Mouse (Mus musculus) megakaryocyte, embryonic 14.5 days (primary cell): ENCODE data around the gene Gm11213.

ENCODE experiments used
- FLI1 ChIP-seq: IDR thresholded peaks from 2 replicates; pipeline ENCODE4 v1.6.1; 2012; ENCODE audit warnings: low read length, inconsistent platforms, mixed read lengths
- GATA1 ChIP-seq: IDR thresholded peaks from 3 replicates; pipeline ENCODE4 v1.6.1; 2012; ENCODE audit warnings: mixed read lengths, low read length, inconsistent platforms, borderline replicate concordance

DNA sequence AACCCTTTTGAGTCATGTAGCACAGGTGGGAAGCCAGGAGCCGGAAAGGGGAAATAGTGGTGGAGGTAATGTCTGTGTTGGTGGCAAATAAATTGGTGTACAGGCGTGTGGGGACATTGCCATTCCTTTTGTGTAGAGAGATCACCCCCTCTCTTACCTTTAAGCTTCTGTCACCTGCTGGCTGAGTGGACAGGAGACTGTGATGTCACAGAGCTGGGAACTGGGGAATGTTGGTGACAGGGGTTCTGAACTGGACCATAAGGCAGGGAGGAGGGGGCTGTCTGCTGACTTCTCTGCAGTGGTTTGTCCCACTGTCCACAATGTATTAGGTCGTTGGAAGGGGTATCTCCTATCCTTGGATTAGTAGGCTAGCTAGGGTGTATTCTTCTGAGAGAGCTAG lies at the start of gene Gm11213:
- TF ChIP-seq GATA1 (no peak), FLI1 (no peak)
